Mouse (Mus musculus) forebrain, embryonic 11.5 days (tissue): ENCODE measurements around the gene Sh2d7. TPM values are rescaled to one million over a fixed set of nuclear protein-coding genes. Genes with fewer than 3 reads are reported as not detected.
A peak's percentile ranks its signal among the peaks of the same experiment; 100 is the strongest.
"Not testable (repeated sequence)": the region's sequence is repeated elsewhere in the genome, so short reads cannot be mapped to it uniquely, and the experiment has no call there.

Source experiments
- ATAC-seq: fragments of 200-750 bp; cut with Nextera tagmentation; replicated peaks from 2 replicates; pipeline ENCODE4 v1.8.0; 2017; ENCODE audit warnings: moderate TSS enrichment; ENCODE audit not compliant: low FRiP score
- DNase-seq: peaks from one replicate; pipeline ENCODE4 v3.0.0-alpha.2; 2017; ENCODE audit warnings: low spot score
- H3K27ac ChIP-seq: fragments of 300-500 bp; sonication (generic); 2 replicates; pipeline ENCODE4 v1.5.1; 2014; ENCODE audit warnings: low read depth, low read length
- H3K27me3 ChIP-seq: fragments of 300-500 bp; sonication (generic); 2 replicates; pipeline ENCODE4 v1.6.1; 2014; ENCODE audit warnings: mild to moderate bottlenecking, low read length, mixed read lengths; ENCODE audit not compliant: control insufficient read depth, insufficient read depth
- H3K36me3 ChIP-seq: fragments of 300-500 bp; sonication (generic); 2 replicates; pipeline ENCODE4 v1.6.1; 2014; ENCODE audit warnings: mild to moderate bottlenecking, low read length, moderate library complexity, mixed read lengths; ENCODE audit not compliant: control insufficient read depth, insufficient read depth
- H3K4me1 ChIP-seq: fragments of 300-500 bp; sonication (generic); replicated peaks from 2 replicates; pipeline ENCODE4 v1.6.1; 2014; ENCODE audit warnings: low read length, mixed read lengths; ENCODE audit not compliant: control insufficient read depth, insufficient read depth
- H3K4me2 ChIP-seq: fragments of 300-500 bp; sonication (generic); 2 replicates; pipeline ENCODE4 v1.6.1; 2014; ENCODE audit warnings: low read depth, mild to moderate bottlenecking, low read length, moderate library complexity, mixed read lengths; ENCODE audit not compliant: severe bottlenecking
- H3K4me3 ChIP-seq: fragments of 300-500 bp; sonication (generic); 2 replicates; pipeline ENCODE4 v1.5.1; 2014; ENCODE audit warnings: low read depth, low read length
- H3K9ac ChIP-seq: fragments of 300-500 bp; sonication (generic); 2 replicates; pipeline ENCODE4 v1.6.1; 2014; ENCODE audit warnings: low read length
- H3K9me3 ChIP-seq: fragments of 300-500 bp; sonication (generic); 2 replicates; pipeline ENCODE4 v1.6.1; 2016; ENCODE audit warnings: low read length, mixed read lengths; ENCODE audit not compliant: control insufficient read depth
- WGBS: fragments of 180-500 bp; shearing (Covaris S2); extraction: QIAGEN DNeasy Blood & Tissue Kit; methylation state at CpG from one replicate; pipeline ENCODE4 v1.1.7; 2014; 5-methylcytosine and 5-hydroxymethylcytosine counted together
- polyA plus RNA-seq: library from polyadenylated mRNA; unstranded; fragments of >200 nt; fragmentation: Nextera tagmentation; extraction: Ambion mirVana; gene quantifications from 2 replicates; pipeline ENCODE4 v1.2.1, GENCODE M21; 2014

Gene Sh2d7
- polyA plus RNA-seq, 1 experiment from 2014 or later, result not detected

DNA sequence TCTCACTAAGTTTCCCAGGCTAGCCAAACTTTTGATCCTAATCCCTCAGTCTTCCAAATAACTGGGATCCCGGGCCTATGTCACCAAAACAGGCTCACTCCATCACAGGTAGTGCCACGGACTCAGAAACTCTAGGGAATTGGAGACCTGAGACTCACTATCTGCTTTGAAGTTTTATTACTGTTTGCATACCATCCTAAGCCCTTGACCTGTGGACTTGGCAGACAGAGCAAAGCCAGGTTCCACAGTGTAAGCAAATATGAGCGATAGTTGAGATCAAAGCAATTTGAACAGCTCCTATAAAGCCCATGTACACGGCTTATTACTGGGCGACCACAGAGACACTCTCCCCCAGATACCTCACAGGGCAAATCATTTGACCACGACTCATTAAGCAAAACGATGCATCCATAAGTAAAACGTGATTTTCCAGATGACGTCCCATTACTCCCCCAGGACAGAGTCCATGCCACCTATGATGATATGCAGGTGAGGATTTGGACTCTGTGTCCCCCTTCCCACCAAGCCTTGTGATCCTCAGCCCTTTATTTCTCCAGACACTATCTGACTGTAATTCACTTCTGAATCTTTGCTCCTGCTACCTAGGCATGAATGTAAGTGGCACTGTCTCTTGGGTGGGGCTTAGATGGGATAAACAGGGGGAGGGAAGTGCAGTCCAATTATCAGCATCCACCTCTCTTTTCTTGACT lies 32.5 kb downstream of the Sh2d7 start:
- no peaks in the 10 kb centered on the region for H3K9me3 ChIP-seq
- no peak for DNase-seq
- H3K9ac ChIP-seq, result no peak overlapping the region
- H3K36me3 ChIP-seq, result no peaks in the 10 kb centered on the region
- H3K27me3 ChIP-seq, result no peaks in the 10 kb centered on the region
- whole genome bisulfite sequencing, result 85% methylated on average over 9 of the region's 9 CpGs
- no peaks in the 10 kb centered on the region for H3K4me1 ChIP-seq
- no peak for ATAC-seq
- H3K27ac ChIP-seq, result no peak overlapping the region
- no peak overlapping the region for H3K4me3 ChIP-seq
- no peak overlapping the region for H3K4me2 ChIP-seq

GRCm38 (mm10) chr9:54583712-54584111 lies 44.9 kb downstream of the Sh2d7 start:
- Histone ChIP-seq H3K27ac (no peak overlapping the region), H3K4me2 (no peak overlapping the region), H3K4me1 (peaks cover 8% of the 10 kb centered on the region), H3K36me3 (no peaks in the 10 kb centered on the region), H3K9me3 (no peaks in the 10 kb centered on the region), H3K4me3 (no peak overlapping the region), H3K27me3 (no peaks in the 10 kb centered on the region), H3K9ac (no peak overlapping the region)
- DNase-seq (no peak), ATAC-seq (no peak)
- 75% methylated on average over 1 of the region's 1 CpGs for WGBS

DNA sequence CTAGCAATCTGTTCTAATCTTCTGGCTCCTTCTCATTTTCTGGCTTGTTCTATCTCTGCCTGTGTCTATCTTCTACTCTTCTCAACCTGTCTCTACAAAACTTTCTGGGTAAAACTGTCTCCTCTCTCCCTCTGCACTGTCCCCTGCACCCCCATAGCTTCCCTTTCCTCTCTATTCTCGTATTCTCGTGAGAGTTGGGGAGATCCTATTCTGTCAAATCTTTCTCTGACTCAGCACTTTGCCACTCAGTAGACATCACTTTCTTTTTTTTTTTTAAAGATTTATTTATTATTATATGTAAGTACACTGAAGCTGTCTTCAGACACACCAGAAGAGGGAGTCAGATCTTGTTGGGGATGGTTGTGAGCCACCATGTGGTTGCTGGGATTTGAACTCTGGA lies 45.3 kb downstream of the Sh2d7 start:
- WGBS, result 86% methylated on average over 2 of the region's 2 CpGs

DNA sequence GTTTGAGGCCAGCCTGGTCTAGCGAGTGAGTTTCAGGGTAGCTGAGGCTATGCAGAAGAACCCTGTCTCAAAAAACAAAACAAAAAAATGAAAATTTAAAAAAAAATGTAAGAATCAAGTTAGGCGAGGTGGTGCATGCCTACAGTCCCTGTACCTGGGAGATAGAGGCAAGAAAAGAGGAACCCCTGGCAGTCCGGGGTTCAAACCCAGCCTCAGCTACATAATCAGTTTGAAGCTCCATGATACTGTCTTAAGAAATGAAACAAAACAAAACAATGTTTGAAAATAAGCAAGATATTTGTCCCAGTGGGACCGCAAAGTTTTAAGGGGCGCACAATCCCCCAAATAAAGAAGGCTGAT lies 47.0 kb downstream of the Sh2d7 start:
- H3K4me1 ChIP-seq, result peaks cover 8% of the 10 kb centered on the region
- 28% methylated on average over 5 of the region's 5 CpGs for WGBS
- ATAC-seq (peak; percentile 40; the same call in 1 of the 2 replicates), DNase-seq (no peak)
- no peaks in the 10 kb centered on the region for H3K27me3 ChIP-seq
- H3K4me3 ChIP-seq, result peak overlapping the region; percentile 69; the same call in 1 of the 2 replicates
- no peaks in the 10 kb centered on the region for H3K9me3 ChIP-seq
- H3K36me3 ChIP-seq, result no peaks in the 10 kb centered on the region
- peak overlapping the region; percentile 90 for H3K4me2 ChIP-seq
- H3K27ac ChIP-seq, result no peak overlapping the region
- H3K9ac ChIP-seq, result peak overlapping the region; percentile 45

More for the DNA sequence above, 45.3 kb downstream of the Sh2d7 start:
- not testable (repeated sequence) for H3K4me3 ChIP-seq, H3K4me1 ChIP-seq, H3K9ac ChIP-seq, H3K36me3 ChIP-seq, ATAC-seq, H3K27me3 ChIP-seq, H3K4me2 ChIP-seq, DNase-seq, H3K9me3 ChIP-seq, H3K27ac ChIP-seq

DNA sequence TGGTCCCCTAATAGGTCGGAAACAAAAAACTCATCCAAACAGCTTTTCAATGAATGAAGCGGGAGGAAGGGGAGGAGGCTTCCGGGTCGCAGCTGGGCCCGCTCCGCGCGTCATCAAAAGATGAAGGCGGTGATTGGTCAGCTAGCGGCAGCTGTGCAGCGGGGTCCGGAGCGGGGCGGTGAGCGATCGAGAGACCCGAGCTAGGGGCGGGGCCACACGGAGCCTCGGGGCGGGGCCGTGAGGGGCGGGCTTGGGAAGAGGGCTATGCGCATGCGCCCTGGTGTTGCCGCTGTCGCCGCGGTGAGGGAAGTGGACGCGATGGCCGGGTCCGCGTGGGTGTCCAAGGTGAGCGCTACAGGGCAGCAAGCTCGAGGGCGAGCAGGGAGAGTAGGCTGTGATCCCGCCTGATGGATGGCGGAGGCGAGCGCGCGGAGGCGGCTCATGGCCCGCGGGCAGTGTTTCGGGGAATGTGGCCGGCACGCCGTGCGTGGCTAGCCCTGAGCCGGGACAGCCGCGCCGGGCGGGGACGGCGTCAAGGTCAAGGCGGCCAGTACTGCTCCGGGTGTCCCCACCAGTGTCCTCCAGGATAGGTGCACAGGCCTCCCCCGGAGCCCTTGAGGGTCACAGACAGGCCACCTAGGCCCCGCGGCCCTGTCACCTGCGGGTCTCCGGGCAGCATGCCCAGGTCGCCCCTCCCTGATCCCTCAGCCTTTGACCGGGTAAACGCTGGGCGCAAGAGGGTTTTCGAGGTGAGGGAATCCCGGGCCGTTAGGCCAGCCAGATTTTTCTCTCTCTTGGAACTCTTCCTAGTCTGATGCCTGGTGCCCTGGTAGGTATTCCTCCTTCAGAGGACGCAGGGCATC lies 47.6 kb downstream of the Sh2d7 start, which contains the start of gene Idh3a:
TSS of gene Idh3a (plus strand) at position 136 of the 863 bp plus-strand sequence.
- ATAC-seq (peak; percentile 99), DNase-seq (peak; percentile 100)
- peak within 1 kb of the TSS; percentile 69 for H3K4me3 ChIP-seq
- H3K27ac ChIP-seq, result no peak within 1 kb of the TSS
- H3K9ac ChIP-seq, result peak within 1 kb of the TSS; percentile 80
- peaks cover 8% of the 10 kb centered on the region for H3K4me1 ChIP-seq
- WGBS, result under 1% methylated on average over 72 of the region's 73 CpGs
- H3K9me3 ChIP-seq, result no peaks in the 10 kb centered on the region
- H3K4me2 ChIP-seq, result peak within 1 kb of the TSS; percentile 90
- no peaks in the 10 kb centered on the region for H3K36me3 ChIP-seq
- no peaks in the 10 kb centered on the region for H3K27me3 ChIP-seq

- Histone ChIP-seq H3K36me3 (no peaks in the 10 kb centered on the region; the same call in 1 of the 2 replicates), H3K9ac (no peak overlapping the region), H3K4me3 (no peak overlapping the region), H3K27me3 (no peaks in the 10 kb centered on the region), H3K4me1 (peaks cover 8% of the 10 kb centered on the region), H3K27ac (no peak overlapping the region), H3K4me2 (no peak overlapping the region), H3K9me3 (no peaks in the 10 kb centered on the region)
- ATAC-seq, result no peak
- no peak for DNase-seq
- WGBS, result 55% methylated on average over 4 of the region's 4 CpGs
Measured at GRCm38 (mm10) chr9:54587863-54588262, 49.1 kb downstream of the Sh2d7 start.

DNA sequence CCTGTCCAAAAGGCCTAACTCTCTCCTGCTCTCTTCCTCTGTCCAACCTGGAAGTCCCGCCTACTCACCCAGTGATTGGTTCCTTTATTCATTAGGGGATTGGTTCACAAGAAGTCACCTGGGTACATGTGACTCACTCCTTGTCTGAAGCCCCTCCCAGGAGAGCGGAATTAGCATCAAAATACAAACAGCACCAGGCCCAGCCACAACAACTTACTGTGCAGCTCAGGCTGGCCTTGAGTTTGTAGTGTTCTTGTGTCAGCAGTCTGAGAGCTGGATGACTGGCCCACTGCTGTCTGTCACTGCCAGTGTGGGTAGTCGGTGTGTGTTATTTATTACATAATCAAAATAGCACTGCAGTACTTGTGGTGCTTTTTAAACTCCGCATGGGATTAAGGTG lies 54.9 kb downstream of the Sh2d7 start:
- not testable (repeated sequence) for H3K9ac ChIP-seq, H3K9me3 ChIP-seq, H3K4me3 ChIP-seq, H3K4me1 ChIP-seq, H3K27me3 ChIP-seq, H3K4me2 ChIP-seq, H3K27ac ChIP-seq, ATAC-seq, DNase-seq, H3K36me3 ChIP-seq
- 80% methylated on average over 4 of the region's 4 CpGs for WGBS
